Mouse (Mus musculus) testis, adult 2 months (tissue): ENCODE measurements around the gene Nop14. TPM values are rescaled to one million over a fixed set of nuclear protein-coding genes. Genes with fewer than 3 reads are reported as not detected.
A peak's percentile ranks its signal among the peaks of the same experiment; 100 is the strongest.
"Not testable (repeated sequence)": the region's sequence is repeated elsewhere in the genome, so short reads cannot be mapped to it uniquely, and the experiment has no call there.

ENCODE experiments used
- H3K27ac ChIP-seq: fragments of 200-500 bp; 2 replicates; pipeline ENCODE4 v1.5.1; 2012; ENCODE audit warnings: low read depth, low read length; ENCODE audit not compliant: control insufficient read depth, insufficient read depth
- H3K27me3 ChIP-seq: fragments of 200-500 bp; 2 replicates; pipeline ENCODE4 v1.6.1; 2012; ENCODE audit warnings: mild to moderate bottlenecking, low read length, moderate library complexity; ENCODE audit not compliant: control insufficient read depth, insufficient read depth
- H3K36me3 ChIP-seq: fragments of 200-500 bp; 2 replicates; pipeline ENCODE4 v1.6.1; 2012; ENCODE audit warnings: mild to moderate bottlenecking, low read length; ENCODE audit not compliant: control insufficient read depth, insufficient read depth
- H3K4me1 ChIP-seq: fragments of 200-500 bp; 2 replicates; pipeline ENCODE4 v1.6.1; 2012; ENCODE audit warnings: low read length; ENCODE audit not compliant: control insufficient read depth, insufficient read depth
- H3K4me3 ChIP-seq: fragments of 200-500 bp; 2 replicates; pipeline ENCODE4 v1.5.1; 2012; ENCODE audit warnings: low read depth, mild to moderate bottlenecking, low read length, moderate library complexity, mixed read lengths; ENCODE audit not compliant: control insufficient read depth
- CTCF ChIP-seq: fragments of 200-500 bp; IDR thresholded peaks from 2 replicates; pipeline ENCODE4 v1.5.1; 2012; ENCODE audit warnings: low read depth, mild to moderate bottlenecking, inconsistent platforms, low read length, moderate library complexity; ENCODE audit not compliant: control insufficient read depth, insufficient read depth, insufficient replicate concordance
- POLR2A ChIP-seq: fragments of 200-500 bp; IDR thresholded peaks from 2 replicates; pipeline ENCODE4 v1.6.1; 2012; ENCODE audit warnings: low read depth, mild to moderate bottlenecking, inconsistent platforms, low read length, moderate library complexity; ENCODE audit not compliant: control insufficient read depth
- polyA plus RNA-seq: library from polyadenylated mRNA; depleted of rRNA; stranded (reverse); fragments of >200 nt; gene quantifications from 2 replicates; pipeline ENCODE4 v1.2.3, GENCODE M21; 2012

Gene Nop14
- polyA plus RNA-seq, 1 experiment, result 71.3 TPM

DNA sequence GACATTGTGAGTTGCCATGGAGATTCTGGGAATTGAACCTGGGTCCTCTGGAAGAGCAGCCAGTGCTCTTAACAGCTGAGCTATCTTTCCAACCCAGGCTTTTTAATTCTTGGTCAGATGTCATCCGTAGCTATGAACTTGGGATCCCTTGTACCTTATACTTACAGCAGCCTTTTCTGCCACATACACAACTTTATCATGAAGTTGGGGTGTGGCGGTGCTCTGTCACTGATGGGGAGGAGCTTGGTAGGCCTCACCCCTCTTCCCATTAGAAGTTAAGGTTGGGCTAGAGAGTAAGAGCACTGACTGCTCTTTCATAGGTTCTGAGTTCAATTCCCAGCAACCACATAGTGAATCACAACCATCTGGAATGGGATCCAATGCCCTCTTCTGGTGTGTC is 27.0 kb downstream of the Nop14 start:
- TF ChIP-seq CTCF (no peak), POLR2A (no peak)
- Histone ChIP-seq H3K27me3 (no peaks in the 10 kb centered on the region), H3K27ac (no peak overlapping the region), H3K4me1 (peaks cover 11% of the 10 kb centered on the region), H3K36me3 (no peaks in the 10 kb centered on the region; the same call in 1 of the 2 replicates), H3K4me3 (no peak overlapping the region)

GRCm38 (mm10) chr5:34609966-34610365 is 50.0 kb downstream of the Nop14 start:
- TF ChIP-seq CTCF (no peak), POLR2A (no peak)
- Histone ChIP-seq H3K4me3 (no peak overlapping the region), H3K36me3 (no peaks in the 10 kb centered on the region; the same call in none of the 2 replicates), H3K27ac (no peak overlapping the region), H3K4me1 (no peaks in the 10 kb centered on the region), H3K27me3 (no peaks in the 10 kb centered on the region; the same call in 1 of the 2 replicates)

DNA sequence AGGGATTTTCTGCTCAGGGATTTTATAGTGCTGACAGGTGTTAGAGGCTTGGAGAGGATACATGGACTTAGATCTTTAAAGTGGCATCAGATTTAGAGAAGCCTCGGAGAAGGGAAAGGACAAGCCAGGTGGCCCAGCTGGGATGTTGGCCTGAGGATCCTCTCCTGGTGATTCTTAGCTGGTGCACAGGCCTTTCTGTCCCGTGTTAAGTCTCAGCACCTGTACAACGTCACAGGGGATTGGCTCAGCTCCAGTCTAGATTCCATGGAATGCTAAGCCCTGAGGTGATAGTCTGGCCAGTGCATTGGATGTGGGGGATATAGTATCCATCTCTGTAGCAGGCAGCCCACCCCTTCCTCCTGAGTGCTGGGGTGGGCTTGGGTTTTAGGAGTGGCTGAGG is 51.7 kb downstream of the Nop14 start:
- no peak for TF ChIP-seq POLR2A
- TF ChIP-seq CTCF, result no peak
- Histone ChIP-seq H3K4me1 (no peaks in the 10 kb centered on the region), H3K4me3 (no peak overlapping the region), H3K36me3 (no peaks in the 10 kb centered on the region; the same call in none of the 2 replicates), H3K27ac (no peak overlapping the region), H3K27me3 (no peaks in the 10 kb centered on the region; the same call in 1 of the 2 replicates)

DNA sequence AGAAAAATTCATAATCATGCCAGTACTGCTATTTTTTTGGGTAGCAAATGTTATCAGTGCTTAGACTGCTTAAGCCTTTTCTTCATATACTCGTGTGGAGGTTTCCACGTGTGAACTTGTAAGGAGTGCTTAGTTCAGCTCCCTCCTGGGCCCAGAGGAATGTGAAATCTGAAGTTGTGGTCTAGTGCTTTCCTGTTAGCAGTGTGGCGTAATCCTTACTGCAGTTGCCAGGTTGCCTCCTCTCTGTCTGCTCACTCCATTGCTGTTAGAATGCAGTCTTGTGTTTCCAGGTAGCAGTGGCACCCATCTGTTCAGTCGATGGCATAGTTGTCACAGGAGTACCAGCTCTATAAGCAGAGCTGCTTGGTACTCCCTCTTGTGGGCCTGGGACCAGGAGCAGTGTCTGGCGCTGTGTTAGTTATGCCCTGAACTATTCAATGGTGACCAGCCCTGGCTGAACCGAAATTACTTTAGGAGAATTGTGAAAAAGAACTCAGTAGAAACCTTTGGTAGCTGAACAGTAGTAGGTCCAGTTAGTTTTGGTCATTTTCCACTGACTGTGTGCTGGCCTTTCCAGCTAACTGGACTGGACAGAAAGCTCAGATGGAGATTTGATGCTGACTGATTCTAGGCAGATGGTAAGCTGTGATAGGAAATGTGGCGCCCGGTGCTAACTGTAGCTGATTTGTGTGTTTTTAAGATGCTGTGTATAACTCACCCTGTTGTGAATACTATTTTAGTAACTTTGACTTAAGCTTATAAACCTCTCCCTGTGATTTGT is 52.7 kb downstream of the Nop14 start:
- TF ChIP-seq POLR2A (no peak), CTCF (no peak)
- H3K4me3 ChIP-seq, result no peak overlapping the region
- H3K4me1 ChIP-seq, result no peaks in the 10 kb centered on the region
- H3K27ac ChIP-seq, result no peak overlapping the region
- no peaks in the 10 kb centered on the region; the same call in 1 of the 2 replicates for H3K36me3 ChIP-seq
- H3K27me3 ChIP-seq, result no peaks in the 10 kb centered on the region; the same call in 1 of the 2 replicates

- Histone ChIP-seq H3K27ac (no peak overlapping the region), H3K27me3 (no peaks in the 10 kb centered on the region), H3K4me1 (no peaks in the 10 kb centered on the region), H3K36me3 (no peaks in the 10 kb centered on the region), H3K4me3 (no peak overlapping the region)
- no peak for TF ChIP-seq CTCF
- no peak for TF ChIP-seq POLR2A
Measured at GRCm38 (mm10) chr5:34604576-34604975, 55.4 kb downstream of the Nop14 start.

GRCm38 (mm10) chr5:34593202-34593727 is 66.7 kb downstream of the Nop14 start:
- Histone ChIP-seq H3K27ac (no peak overlapping the region; the same call in 1 of the 2 replicates), H3K36me3 (no peaks in the 10 kb centered on the region), H3K27me3 (no peaks in the 10 kb centered on the region), H3K4me1 (peaks cover 4% of the 10 kb centered on the region), H3K4me3 (no peak overlapping the region)
- no peak for TF ChIP-seq POLR2A
- TF ChIP-seq CTCF, result no peak

DNA sequence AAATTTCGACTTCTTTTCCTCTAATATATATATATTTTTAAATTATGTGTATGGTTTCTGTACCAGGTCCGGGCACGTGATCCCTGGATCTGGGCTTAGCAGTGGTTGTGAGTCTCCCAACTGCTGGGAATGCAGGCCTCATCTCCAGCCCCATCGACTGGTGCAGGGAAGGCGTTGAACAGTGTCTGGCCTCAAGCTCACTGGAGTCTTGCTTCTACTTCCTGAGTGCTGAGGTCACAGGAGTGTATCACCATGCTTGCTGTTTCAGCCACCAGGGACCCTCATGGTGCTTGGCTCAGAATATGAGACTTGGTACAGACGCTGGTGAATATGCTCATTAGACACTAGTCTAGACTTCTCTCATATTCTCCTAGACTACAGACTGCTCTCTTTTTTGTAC is 67.3 kb downstream of the Nop14 start:
- peak overlapping the region; percentile 10; the same call in 1 of the 2 replicates for H3K27ac ChIP-seq

GRCm38 (mm10) chr5:34592224-34592623 is 67.7 kb downstream of the Nop14 start:
- not testable (repeated sequence) for H3K27me3 ChIP-seq, H3K4me1 ChIP-seq, H3K4me3 ChIP-seq, H3K27ac ChIP-seq, H3K36me3 ChIP-seq

More for the DNA sequence above, 67.3 kb downstream of the Nop14 start:
- Histone ChIP-seq H3K4me1 (peaks cover 4% of the 10 kb centered on the region), H3K27me3 (no peaks in the 10 kb centered on the region), H3K36me3 (no peaks in the 10 kb centered on the region), H3K4me3 (no peak overlapping the region)
- no peak for TF ChIP-seq POLR2A
- TF ChIP-seq CTCF, result no peak
